Mouse (Mus musculus): ENCODE measurements around the gene Scrg1. TPM values are rescaled to one million over a fixed set of nuclear protein-coding genes. Genes with fewer than 3 reads are reported as not detected.
A peak's percentile ranks its signal among the peaks of the same experiment; 100 is the strongest.

The Scrg1 gene
- total and polyA plus RNA-seq, 3 experiments, result not detected

- dilution Hi-C loops (cut with MboI; ENCODE audit: extremely low pct_ligation_motif_present, extremely low pct_unique_long_range_greater_than_20kb, low sequenced_read_pairs) (no loop called here), in situ Hi-C loops (cut with MboI; ENCODE audit: low pct_ligation_motif_present, low pct_unique_long_range_greater_than_20kb, low sequenced_read_pairs) (loop anchor here (5.0 kb wide), 1 partner anchor 106 kb away; no protein-coding TSS in a partner anchor)
- peak; percentile 51 for DNase-seq (ENCODE audit: extremely low read depth)
Observed at GRCm38 (mm10) chr8:57426074-57426473, 29.6 kb upstream of the Scrg1 start.

GRCm38 (mm10) chr8:57427581-57428366, 27.9 kb upstream of the Scrg1 start:
- H3K4me3 ChIP-seq (replicated peaks in 1 of 3; ENCODE audit: low read depth in 2 of 3, low read length in 2 of 3, poor library complexity in 1 of 3), result peak overlapping the region in 1 of 3 experiments; percentile 24
- H3K36me3 ChIP-seq (replicated peaks in 1 of 2; ENCODE audit: control insufficient read depth in 1 of 2, insufficient read depth in 1 of 2, low read length in 1 of 2), result no peaks in the 10 kb centered on the region
- H3K9me3 ChIP-seq (replicated peaks; ENCODE audit: low read length), result no peaks in the 10 kb centered on the region
- peak; percentile 68 for DNase-seq (ENCODE audit: extremely low read depth)
- H3K79me2 ChIP-seq (replicated peaks; ENCODE audit: control insufficient read depth, extremely low read depth, insufficient read depth, poor library complexity, severe bottlenecking), result no peaks in the 10 kb centered on the region
- H3K4me1 ChIP-seq (ENCODE audit: control insufficient read depth in 1 of 2, insufficient read depth in 2 of 2), result peaks cover 8 to 25% of the 10 kb centered on the region in 2 experiments
- dilution Hi-C loops (cut with MboI; ENCODE audit: extremely low pct_ligation_motif_present, extremely low pct_unique_long_range_greater_than_20kb, low sequenced_read_pairs), result no loop called here
- H3K27me3 ChIP-seq (replicated peaks), result no peaks in the 10 kb centered on the region
- peak overlapping the region; percentile 56 for H3K27ac ChIP-seq (ENCODE audit: insufficient read depth, low read depth)
- in situ Hi-C loops (cut with MboI; ENCODE audit: low pct_ligation_motif_present, low pct_unique_long_range_greater_than_20kb, low sequenced_read_pairs), result loop anchor here (5.0 kb wide), 1 partner anchor 105 kb away; no protein-coding TSS in a partner anchor
- peak overlapping the region; percentile 87 for H3K4me2 ChIP-seq (ENCODE audit: insufficient read depth, low read depth, poor library complexity, severe bottlenecking)
- peak overlapping the region; percentile 48 for H3K9ac ChIP-seq (ENCODE audit: insufficient read depth, low read depth)
- TF ChIP-seq ZC3H11A (IDR thresholded peaks at IDR 0.05; ENCODE audit: low read depth, low read length), result no peak
- TF ChIP-seq RAD21 (IDR thresholded peaks at IDR 0.05; ENCODE audit: low read depth, low read length), result no peak
- TF ChIP-seq BHLHE40 (IDR thresholded peaks at IDR 0.05; ENCODE audit: low read depth, low read length), result peak; percentile 55; the same call in 1 of the 2 replicates
- peak; percentile 28; the same call in 1 of the 2 replicates for TF ChIP-seq TCF12 (IDR thresholded peaks at IDR 0.05; ENCODE audit: low read depth, low read length)
- TF ChIP-seq RCOR1 (conservative IDR thresholded peaks at IDR 0.05; ENCODE audit: low read depth, low read length), result peak; percentile 49; the same call in 1 of the 2 replicates
- TF ChIP-seq CHD2 (IDR thresholded peaks at IDR 0.05; ENCODE audit: low read length), result peak; percentile 21; the same call in 1 of the 2 replicates
- peak; percentile 63; the same call in 1 of the 2 replicates for TF ChIP-seq ETS1 (conservative IDR thresholded peaks at IDR 0.05; ENCODE audit: low read depth, low read length)
- peak; percentile 51; the same call in 1 of the 2 replicates for TF ChIP-seq CHD1 (IDR thresholded peaks at IDR 0.05; ENCODE audit: low read depth, low read length)
- 0 out of 2 replicates have a peak, but pooled peaks have one; percentile 39 for TF ChIP-seq MYC (IDR thresholded peaks at IDR 0.05; ENCODE audit: low read depth, low read length)
- TF ChIP-seq MAX (IDR thresholded peaks at IDR 0.05; ENCODE audit: low read length), result peak; percentile 60
- TF ChIP-seq NELFE (IDR thresholded peaks at IDR 0.05; ENCODE audit: low read depth, low read length), result peak; percentile 19; the same call in 1 of the 2 replicates
- peak; percentile 74 for TF ChIP-seq EP300 (IDR thresholded peaks at IDR 0.05; ENCODE audit: low read length)
- no peak for TF ChIP-seq UBTF (IDR thresholded peaks at IDR 0.05; ENCODE audit: low read depth, low read length)
- TF ChIP-seq IRF4 (IDR thresholded peaks at IDR 0.05; ENCODE audit: low read depth, low read length), result peak; percentile 87
- TF ChIP-seq SIN3A (IDR thresholded peaks at IDR 0.05; ENCODE audit: low read length), result peak; percentile 59; the same call in 1 of the 2 replicates
- TF ChIP-seq KAT2A (IDR thresholded peaks at IDR 0.05; ENCODE audit: insufficient replicate concordance, low read length), result no peak
- no peak for TF ChIP-seq CTCF (conservative IDR thresholded peaks at IDR 0.05 in 1 of 2, IDR thresholded peaks at IDR 0.05 in 1 of 2; ENCODE audit: low read depth in 2 of 2, low read length in 2 of 2)
- TF ChIP-seq JUN (IDR thresholded peaks at IDR 0.05; ENCODE audit: insufficient read depth, low read depth, low read length), result peak; percentile 64
- TF ChIP-seq MAFK (IDR thresholded peaks at IDR 0.05; ENCODE audit: insufficient replicate concordance, low read length), result peak; percentile 35; the same call in 1 of the 2 replicates
- peak; percentile 60 for TF ChIP-seq MEF2A (IDR thresholded peaks at IDR 0.05; ENCODE audit: borderline replicate concordance, low read depth, low read length)

More at GRCm38 (mm10) chr8:57426074-57426473, 29.6 kb upstream of the Scrg1 start:
- Histone ChIP-seq H3K27ac (ENCODE audit: insufficient read depth, low read depth) (no peak overlapping the region), H3K36me3 (replicated peaks in 1 of 2; ENCODE audit: control insufficient read depth in 1 of 2, insufficient read depth in 1 of 2, low read length in 1 of 2) (no peaks in the 10 kb centered on the region), H3K9ac (ENCODE audit: insufficient read depth, low read depth) (no peak overlapping the region), H3K4me2 (ENCODE audit: insufficient read depth, low read depth, poor library complexity, severe bottlenecking) (no peak overlapping the region), H3K79me2 (replicated peaks; ENCODE audit: control insufficient read depth, extremely low read depth, insufficient read depth, poor library complexity, severe bottlenecking) (no peaks in the 10 kb centered on the region), H3K4me3 (replicated peaks in 1 of 3; ENCODE audit: low read depth in 2 of 3, low read length in 2 of 3, poor library complexity in 1 of 3) (no peak overlapping the region), H3K9me3 (replicated peaks; ENCODE audit: low read length) (no peaks in the 10 kb centered on the region), H3K27me3 (replicated peaks) (no peaks in the 10 kb centered on the region), H3K4me1 (ENCODE audit: control insufficient read depth in 1 of 2, insufficient read depth in 2 of 2) (peaks cover 8 to 25% of the 10 kb centered on the region in 2 experiments)
- TF ChIP-seq MYC (IDR thresholded peaks at IDR 0.05; ENCODE audit: low read depth, low read length), result no peak
- TF ChIP-seq GABPA (IDR thresholded peaks at IDR 0.05; ENCODE audit: insufficient replicate concordance, low read depth, low read length), result no peak
- no peak for TF ChIP-seq ETS1 (conservative IDR thresholded peaks at IDR 0.05; ENCODE audit: low read depth, low read length)
- no peak for TF ChIP-seq MAX (IDR thresholded peaks at IDR 0.05; ENCODE audit: low read length)
- no peak for TF ChIP-seq EP300 (IDR thresholded peaks at IDR 0.05; ENCODE audit: low read length)
- no peak for TF ChIP-seq CHD2 (IDR thresholded peaks at IDR 0.05; ENCODE audit: low read length)
- no peak for TF ChIP-seq USF2 (conservative IDR thresholded peaks at IDR 0.05; ENCODE audit: low read depth, low read length)
- no peak for TF ChIP-seq PAX5 (IDR thresholded peaks at IDR 0.05; ENCODE audit: low read length)
- TF ChIP-seq UBTF (IDR thresholded peaks at IDR 0.05; ENCODE audit: low read depth, low read length), result no peak
- no peak for TF ChIP-seq MXI1 (IDR thresholded peaks at IDR 0.05; ENCODE audit: low read depth, low read length)
- TF ChIP-seq CTCF (conservative IDR thresholded peaks at IDR 0.05 in 1 of 2, IDR thresholded peaks at IDR 0.05 in 1 of 2; ENCODE audit: low read depth in 2 of 2, low read length in 2 of 2), result peak in 1 of 2 experiments; percentile 71; a peak in 3 of 4 replicates
- peak; percentile 56; the same call in 1 of the 2 replicates for TF ChIP-seq SMC3 (IDR thresholded peaks at IDR 0.05; ENCODE audit: low read depth, low read length)
- no peak for TF ChIP-seq TBP (conservative IDR thresholded peaks at IDR 0.05; ENCODE audit: low read depth, low read length)
- peak; percentile 74 for TF ChIP-seq RAD21 (IDR thresholded peaks at IDR 0.05; ENCODE audit: low read depth, low read length)
- no peak for TF ChIP-seq ELF1 (IDR thresholded peaks at IDR 0.05; ENCODE audit: low read depth, low read length)
- TF ChIP-seq JUND (conservative IDR thresholded peaks at IDR 0.05; ENCODE audit: low read depth, low read length), result no peak
- TF ChIP-seq ZKSCAN1 (IDR thresholded peaks at IDR 0.05; ENCODE audit: borderline replicate concordance, low read depth, low read length), result no peak
- peak; percentile 22; the same call in 1 of the 2 replicates for TF ChIP-seq ZC3H11A (IDR thresholded peaks at IDR 0.05; ENCODE audit: low read depth, low read length)
- no peak for TF ChIP-seq NELFE (IDR thresholded peaks at IDR 0.05; ENCODE audit: low read depth, low read length)
- TF ChIP-seq ZNF384 (IDR thresholded peaks at IDR 0.05; ENCODE audit: low read depth, low read length), result peak; percentile 87
- no peak for TF ChIP-seq KAT2A (IDR thresholded peaks at IDR 0.05; ENCODE audit: insufficient replicate concordance, low read length)
- TF ChIP-seq HCFC1 (IDR thresholded peaks at IDR 0.05; ENCODE audit: low read depth, low read length), result no peak
- TF ChIP-seq NRF1 (IDR thresholded peaks at IDR 0.05; ENCODE audit: low read depth, low read length), result no peak
- TF ChIP-seq CHD1 (IDR thresholded peaks at IDR 0.05; ENCODE audit: low read depth, low read length), result no peak
- TF ChIP-seq POLR2A (IDR thresholded peaks at IDR 0.05; ENCODE audit: low read depth, low read length), result no peak
- TF ChIP-seq JUN (IDR thresholded peaks at IDR 0.05; ENCODE audit: insufficient read depth, low read depth, low read length), result no peak
